Mouse (Mus musculus) mesoderm, embryonic 11.5 days (tissue): ENCODE measurements around the gene Smyd3.

Experiments used
- DNase-seq: peaks from one replicate; pipeline ENCODE4 v3.0.0-alpha.2; 2012; ENCODE audit warnings: low read depth, low spot score

The Smyd3 gene

GRCm38 (mm10) chr1:179517713-179518465 lies at the start of gene Smyd3:
Gene Smyd3, minus strand, starts transcription at chr1:179518041.
- peak; percentile 92 for DNase-seq

GRCm38 (mm10) chr1:179567558-179567957 lies 49.7 kb upstream of the Smyd3 start:
- peak; percentile 75 for DNase-seq

- no peak for DNase-seq
These were observed 46.1 kb upstream of the Smyd3 start for GRCm38 (mm10) chr1:179563926-179564325.

- no peak for DNase-seq
These were observed 45.4 kb upstream of the Smyd3 start for GRCm38 (mm10) chr1:179563211-179563610.

GRCm38 (mm10) chr1:179560845-179561430 lies 43.1 kb upstream of the Smyd3 start:
- DNase-seq = no peak

- no peak for DNase-seq
These were observed 41.8 kb upstream of the Smyd3 start for GRCm38 (mm10) chr1:179559446-179560194.

- DNase-seq = no peak
These were observed 39.1 kb upstream of the Smyd3 start for GRCm38 (mm10) chr1:179556921-179557320.

- DNase-seq = no peak
These were observed 36.1 kb upstream of the Smyd3 start for GRCm38 (mm10) chr1:179553949-179554347.

GRCm38 (mm10) chr1:179553197-179553948 lies 35.5 kb upstream of the Smyd3 start:
- DNase-seq = no peak

GRCm38 (mm10) chr1:179552751-179553150 lies 34.9 kb upstream of the Smyd3 start:
- DNase-seq = no peak

- DNase-seq = no peak
These were observed 34.1 kb upstream of the Smyd3 start for GRCm38 (mm10) chr1:179551921-179552320.

GRCm38 (mm10) chr1:179551336-179551735 lies 33.5 kb upstream of the Smyd3 start:
- no peak for DNase-seq

GRCm38 (mm10) chr1:179548996-179549752 lies 31.3 kb upstream of the Smyd3 start:
- no peak for DNase-seq

- no peak for DNase-seq
These were observed 30.4 kb upstream of the Smyd3 start for GRCm38 (mm10) chr1:179548220-179548619.

GRCm38 (mm10) chr1:179547176-179547575 lies 29.3 kb upstream of the Smyd3 start:
- no peak for DNase-seq

- no peak for DNase-seq
These were observed 28.7 kb upstream of the Smyd3 start for GRCm38 (mm10) chr1:179546551-179546917.

- DNase-seq = peak; percentile 98
These were observed 28.1 kb upstream of the Smyd3 start, which contains the start of the genes Tfb2m and Cnst for GRCm38 (mm10) chr1:179545768-179546550. Gene Tfb2m, minus strand, starts transcription at chr1:179546267. Gene Cnst, plus strand, starts transcription at chr1:179546370.

GRCm38 (mm10) chr1:179541502-179541901 lies 23.7 kb upstream of the Smyd3 start:
- DNase-seq = peak; percentile 23

GRCm38 (mm10) chr1:179539887-179540286 lies 22.0 kb upstream of the Smyd3 start:
- DNase-seq = no peak

- DNase-seq = no peak
These were observed 21.2 kb upstream of the Smyd3 start for GRCm38 (mm10) chr1:179539054-179539453.
